Mouse (Mus musculus) hindbrain, embryonic 12.5 days (tissue): ENCODE measurements around the gene Fsd1. TPM values are rescaled to one million over a fixed set of nuclear protein-coding genes. Genes with fewer than 3 reads are reported as not detected.

ENCODE experiments used
- ATAC-seq: fragments of 200-750 bp; cut with Nextera tagmentation; 2 replicates; pipeline ENCODE4 v1.8.0; 2017; ENCODE audit warnings: moderate TSS enrichment; ENCODE audit not compliant: low FRiP score
- H3K27ac ChIP-seq: fragments of 300-500 bp; sonication (generic); 2 replicates; pipeline ENCODE4 v1.5.1; 2016; ENCODE audit warnings: mild to moderate bottlenecking
- H3K27me3 ChIP-seq: fragments of 300-500 bp; sonication (generic); 2 replicates; pipeline ENCODE4 v1.6.1; 2016; ENCODE audit warnings: mild to moderate bottlenecking
- H3K36me3 ChIP-seq: fragments of 300-500 bp; sonication (generic); 2 replicates; pipeline ENCODE4 v1.6.1; 2016; ENCODE audit warnings: mild to moderate bottlenecking
- H3K4me1 ChIP-seq: fragments of 300-500 bp; sonication (generic); 2 replicates; pipeline ENCODE4 v1.6.1; 2016
- H3K4me2 ChIP-seq: fragments of 300-500 bp; sonication (generic); replicated peaks from 2 replicates; pipeline ENCODE4 v1.6.1; 2016; ENCODE audit warnings: mild to moderate bottlenecking
- H3K4me3 ChIP-seq: fragments of 300-500 bp; sonication (generic); 2 replicates; pipeline ENCODE4 v1.5.1; 2016; ENCODE audit warnings: mild to moderate bottlenecking
- H3K9ac ChIP-seq: fragments of 300-500 bp; sonication (generic); 2 replicates; pipeline ENCODE4 v1.6.1; 2016; ENCODE audit warnings: mild to moderate bottlenecking, moderate library complexity
- H3K9me3 ChIP-seq: fragments of 300-500 bp; sonication (generic); replicated peaks from 2 replicates; pipeline ENCODE4 v1.6.1; 2016; ENCODE audit warnings: mild to moderate bottlenecking
- WGBS: fragments of 180-500 bp; shearing (Covaris S2); methylation state at CpG from one replicate; pipeline ENCODE4 v1.1.7; 2016; 5-methylcytosine and 5-hydroxymethylcytosine counted together
- polyA plus RNA-seq: library from polyadenylated mRNA; unstranded; fragments of >200 nt; fragmentation: Nextera tagmentation; extraction: Ambion mirVana; gene quantifications from 2 replicates; pipeline ENCODE4 v1.2.1, GENCODE M21; 2016

The Fsd1 gene
- polyA plus RNA-seq, 1 experiment from 2014 or later, result 103 TPM

- Histone ChIP-seq H3K4me1 (peaks cover 27% of the 10 kb centered on the region), H3K27me3 (peaks cover 14% of the 10 kb centered on the region), H3K4me2 (peak overlapping the region; percentile 77), H3K27ac (0 out of 2 replicates have a peak overlapping the region, but pooled peaks have one; percentile 30), H3K36me3 (peaks cover 4% of the 10 kb centered on the region; the same call in 1 of the 2 replicates), H3K9ac (peak overlapping the region; percentile 61), H3K9me3 (no peaks in the 10 kb centered on the region), H3K4me3 (peak overlapping the region; percentile 45)
- under 1% methylated on average over 23 of the region's 26 CpGs for WGBS
- peak; percentile 12; the same call in 1 of the 2 replicates for ATAC-seq
These were observed 30.2 kb upstream of the Fsd1 start for GRCm38 (mm10) chr17:55956129-55956528.

- Histone ChIP-seq H3K4me2 (peak overlapping the region; percentile 77), H3K4me1 (peaks cover 27% of the 10 kb centered on the region), H3K27ac (0 out of 2 replicates have a peak overlapping the region, but pooled peaks have one; percentile 0), H3K9me3 (no peaks in the 10 kb centered on the region), H3K27me3 (peaks cover 14% of the 10 kb centered on the region), H3K9ac (0 out of 2 replicates have a peak overlapping the region, but pooled peaks have one; percentile 61), H3K4me3 (peak overlapping the region; percentile 45), H3K36me3 (peaks cover 8% of the 10 kb centered on the region; the same call in 1 of the 2 replicates)
- ATAC-seq, result no peak
- 34% methylated on average over 6 of the region's 6 CpGs for WGBS
These were observed 29.7 kb upstream of the Fsd1 start for GRCm38 (mm10) chr17:55956591-55956990.

- ATAC-seq, result peak; percentile 35; the same call in 1 of the 2 replicates
- Histone ChIP-seq H3K27me3 (peaks cover 14% of the 10 kb centered on the region), H3K27ac (peak overlapping the region; percentile 55; the same call in 1 of the 2 replicates), H3K9ac (no peak overlapping the region), H3K4me3 (no peak overlapping the region), H3K36me3 (peaks cover 14% of the 10 kb centered on the region; the same call in 1 of the 2 replicates), H3K4me1 (peaks cover 27% of the 10 kb centered on the region), H3K4me2 (peak overlapping the region; percentile 77; the same call in 1 of the 2 replicates), H3K9me3 (no peaks in the 10 kb centered on the region)
- WGBS, result 15% methylated on average over 9 of the region's 9 CpGs
These were observed 29.1 kb upstream of the Fsd1 start for GRCm38 (mm10) chr17:55957168-55957567.

GRCm38 (mm10) chr17:55957726-55958583 is 28.4 kb upstream of the Fsd1 start:
- peak overlapping the region; percentile 67 for H3K9ac ChIP-seq

GRCm38 (mm10) chr17:55958584-55958886 is 27.8 kb upstream of the Fsd1 start:
- Histone ChIP-seq H3K4me3 (peak overlapping the region; percentile 51), H3K9me3 (no peaks in the 10 kb centered on the region), H3K4me1 (peaks cover 30% of the 10 kb centered on the region), H3K9ac (peak overlapping the region; percentile 67), H3K27ac (peak overlapping the region; percentile 92), H3K4me2 (peak overlapping the region; percentile 65), H3K27me3 (peaks cover 14% of the 10 kb centered on the region), H3K36me3 (peaks cover 17% of the 10 kb centered on the region; the same call in 1 of the 2 replicates)
- ATAC-seq, result no peak
- 33% methylated on average over 2 of the region's 2 CpGs for WGBS

More at GRCm38 (mm10) chr17:55957726-55958583, 28.4 kb upstream of the Fsd1 start:
- H3K36me3 ChIP-seq, result peaks cover 17% of the 10 kb centered on the region; the same call in 1 of the 2 replicates
- H3K4me1 ChIP-seq, result peaks cover 27% of the 10 kb centered on the region
- peaks cover 14% of the 10 kb centered on the region for H3K27me3 ChIP-seq
- no peak for ATAC-seq
- no peaks in the 10 kb centered on the region for H3K9me3 ChIP-seq
- peak overlapping the region; percentile 51 for H3K4me3 ChIP-seq
- peak overlapping the region; percentile 92 for H3K27ac ChIP-seq
- peak overlapping the region; percentile 65 for H3K4me2 ChIP-seq
- WGBS, result 77% methylated on average over 13 of the region's 13 CpGs

- under 1% methylated on average over 44 of the region's 46 CpGs for WGBS
- peak within 1 kb of the TSS; percentile 92 for H3K27ac ChIP-seq
- H3K27me3 ChIP-seq, result peaks cover 10% of the 10 kb centered on the region
- peaks cover 30% of the 10 kb centered on the region for H3K4me1 ChIP-seq
- H3K9ac ChIP-seq, result peak within 1 kb of the TSS; percentile 67
- H3K4me3 ChIP-seq, result peak within 1 kb of the TSS; percentile 51
- peak; percentile 90 for ATAC-seq
- H3K4me2 ChIP-seq, result peak within 1 kb of the TSS; percentile 65
- no peaks in the 10 kb centered on the region for H3K9me3 ChIP-seq
- H3K36me3 ChIP-seq, result peaks cover 19% of the 10 kb centered on the region
These were observed 27.2 kb upstream of the Fsd1 start, which contains the start of gene Yju2 for GRCm38 (mm10) chr17:55958918-55959728. TSS of gene Yju2 (plus strand) at chr17:55959099.

- Histone ChIP-seq H3K27ac (peak overlapping the region; percentile 92), H3K36me3 (peaks cover 29% of the 10 kb centered on the region), H3K9ac (peak overlapping the region; percentile 41; the same call in 1 of the 2 replicates), H3K4me2 (peak overlapping the region; percentile 65), H3K27me3 (no peaks in the 10 kb centered on the region), H3K9me3 (no peaks in the 10 kb centered on the region), H3K4me3 (peak overlapping the region; percentile 51), H3K4me1 (peaks cover 30% of the 10 kb centered on the region)
- 75% methylated on average over 10 of the region's 10 CpGs for WGBS
- no peak for ATAC-seq
These were observed 26.2 kb upstream of the Fsd1 start for GRCm38 (mm10) chr17:55959946-55960740.

GRCm38 (mm10) chr17:55960791-55961190 is 25.5 kb upstream of the Fsd1 start:
- peaks cover 30% of the 10 kb centered on the region for H3K4me1 ChIP-seq
- no peak overlapping the region for H3K4me2 ChIP-seq
- no peak overlapping the region for H3K27ac ChIP-seq
- H3K27me3 ChIP-seq, result no peaks in the 10 kb centered on the region
- no peaks in the 10 kb centered on the region for H3K9me3 ChIP-seq
- ATAC-seq, result no peak
- peaks cover 35% of the 10 kb centered on the region for H3K36me3 ChIP-seq
- H3K9ac ChIP-seq, result no peak overlapping the region
- no peak overlapping the region for H3K4me3 ChIP-seq

GRCm38 (mm10) chr17:55961631-55962030 is 24.7 kb upstream of the Fsd1 start:
- Histone ChIP-seq H3K27ac (no peak overlapping the region), H3K4me1 (peaks cover 21% of the 10 kb centered on the region), H3K36me3 (peaks cover 42% of the 10 kb centered on the region), H3K9ac (no peak overlapping the region), H3K4me3 (no peak overlapping the region), H3K27me3 (no peaks in the 10 kb centered on the region), H3K9me3 (no peaks in the 10 kb centered on the region), H3K4me2 (no peak overlapping the region)
- ATAC-seq, result no peak
- WGBS, result 94% methylated on average over 7 of the region's 7 CpGs

- peaks cover 54% of the 10 kb centered on the region for H3K36me3 ChIP-seq
- 82% methylated on average over 14 of the region's 14 CpGs for WGBS
These were observed 23.1 kb upstream of the Fsd1 start for GRCm38 (mm10) chr17:55963171-55963570.

GRCm38 (mm10) chr17:55964496-55964895 is 21.8 kb upstream of the Fsd1 start:
- H3K4me1 ChIP-seq, result peaks cover 30% of the 10 kb centered on the region
- H3K4me2 ChIP-seq, result no peak overlapping the region
- peaks cover 54% of the 10 kb centered on the region for H3K36me3 ChIP-seq
- 92% methylated on average over 10 of the region's 10 CpGs for WGBS
- H3K27me3 ChIP-seq, result no peaks in the 10 kb centered on the region
- no peak overlapping the region for H3K4me3 ChIP-seq
- ATAC-seq, result no peak
- no peaks in the 10 kb centered on the region for H3K9me3 ChIP-seq
- no peak overlapping the region for H3K27ac ChIP-seq
- H3K9ac ChIP-seq, result no peak overlapping the region

More at GRCm38 (mm10) chr17:55963171-55963570, 23.1 kb upstream of the Fsd1 start:
- Histone ChIP-seq H3K4me1 (peaks cover 21% of the 10 kb centered on the region), H3K9ac (no peak overlapping the region), H3K27me3 (no peaks in the 10 kb centered on the region), H3K4me3 (no peak overlapping the region), H3K9me3 (no peaks in the 10 kb centered on the region), H3K4me2 (no peak overlapping the region), H3K27ac (peak overlapping the region; percentile 23; the same call in 1 of the 2 replicates)
- no peak for ATAC-seq
